Mouse (Mus musculus): ENCODE measurements around the gene Gm20708.

GRCm38 (mm10) chr11:117875681-117876080, 66.2 kb downstream of the Gm20708 start:
- TF ChIP-seq CTCF (IDR thresholded peaks at IDR 0.05; ENCODE audit: insufficient read depth, low read depth, low read length) = no peak
- no peak for TF ChIP-seq POLR2A (IDR thresholded peaks at IDR 0.05; ENCODE audit: insufficient read depth, low read depth, low read length)
